Mouse (Mus musculus): ENCODE measurements around the gene Tex26. TPM values are rescaled to one million over a fixed set of nuclear protein-coding genes. Genes with fewer than 3 reads are reported as not detected.
A peak's percentile ranks its signal among the peaks of the same experiment; 100 is the strongest.

Tex26 gene
- polyA plus RNA-seq, 1 experiment from 2014 or later: 0.36 TPM

DNA sequence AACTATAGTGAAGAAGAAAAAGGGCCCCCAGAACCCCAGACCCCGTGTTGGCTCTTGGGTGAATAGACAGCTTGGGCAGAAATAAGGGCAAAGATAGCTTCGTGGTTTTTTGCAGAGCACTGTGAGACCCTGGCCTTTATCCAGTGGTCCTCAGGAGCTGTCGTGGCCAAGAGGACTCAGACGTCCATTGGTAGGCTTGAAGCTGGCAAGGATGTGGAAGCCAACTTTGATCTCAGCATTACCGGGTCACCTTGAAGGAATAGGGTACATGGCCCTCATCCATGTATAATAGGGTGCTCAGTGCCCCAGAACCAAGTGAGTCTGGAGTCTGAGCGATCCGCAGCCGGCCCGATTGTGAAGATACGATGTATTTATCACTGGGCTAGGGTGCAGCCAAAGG is 26.8 kb upstream of the Tex26 start:
- H3K9me3 ChIP-seq: no peaks in the 10 kb centered on the region
- 87% methylated on average over 10 of the region's 10 CpGs for WGBS
- H3K4me3 ChIP-seq (replicated peaks): peak overlapping the region; percentile 39
- no peaks in the 10 kb centered on the region for H3K36me3 ChIP-seq
- no peak overlapping the region for H3K27ac ChIP-seq
- no peak for ATAC-seq
- H3K4me1 ChIP-seq (replicated peaks): peaks cover 15% of the 10 kb centered on the region
- no peak overlapping the region for H3K9ac ChIP-seq
- peak overlapping the region; percentile 79; the same call in 1 of the 2 replicates for H3K4me2 ChIP-seq (replicated peaks)
- H3K27me3 ChIP-seq (replicated peaks): peaks cover 16% of the 10 kb centered on the region

DNA sequence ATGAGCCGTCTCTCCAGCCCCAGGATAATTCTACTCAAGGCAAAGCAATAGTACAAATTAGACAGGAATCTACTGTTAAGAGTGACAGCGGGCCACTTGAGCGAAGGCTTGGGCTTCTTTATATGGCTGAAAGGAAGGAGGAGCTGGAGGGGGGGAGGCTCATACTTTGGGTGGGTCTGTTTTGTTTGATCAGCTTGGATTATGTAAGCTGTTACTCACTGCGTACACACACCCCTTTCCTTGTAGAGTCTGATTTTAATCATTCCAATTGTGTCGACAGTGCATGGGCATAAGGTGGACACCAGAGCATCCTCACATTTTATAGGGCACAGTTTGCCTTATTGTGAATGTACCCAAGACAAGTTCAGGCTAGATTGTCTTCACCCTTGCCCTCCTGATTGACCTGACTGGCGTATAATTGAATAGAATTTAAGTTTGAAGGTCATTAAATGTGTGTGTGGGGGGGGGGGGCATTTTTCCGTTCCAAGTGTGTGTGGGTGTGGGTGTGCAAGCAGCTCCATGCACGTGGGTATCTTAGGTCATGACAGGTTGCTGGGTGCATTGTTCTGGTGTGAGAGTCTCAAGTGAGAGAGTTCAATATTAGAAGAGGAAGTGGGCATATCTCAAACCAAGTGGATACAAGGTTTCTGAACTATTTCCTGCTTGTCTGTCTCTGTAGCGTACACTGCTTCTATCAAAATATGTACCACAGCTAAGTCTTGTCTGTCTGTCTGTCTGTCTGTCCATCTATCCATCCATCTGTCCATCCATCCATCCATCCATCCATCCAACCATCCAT is 24.9 kb upstream of the Tex26 start:
- peaks cover 16% of the 10 kb centered on the region for H3K27me3 ChIP-seq (replicated peaks)
- H3K4me3 ChIP-seq (replicated peaks): no peak overlapping the region
- no peak for ATAC-seq
- no peak overlapping the region for H3K27ac ChIP-seq
- H3K36me3 ChIP-seq: no peaks in the 10 kb centered on the region
- 74% methylated on average over 9 of the region's 9 CpGs for WGBS
- peaks cover 15% of the 10 kb centered on the region for H3K4me1 ChIP-seq (replicated peaks)
- no peak overlapping the region for H3K4me2 ChIP-seq (replicated peaks)
- no peaks in the 10 kb centered on the region for H3K9me3 ChIP-seq
- H3K9ac ChIP-seq: no peak overlapping the region

- Histone ChIP-seq H3K9me3 (no peaks in the 10 kb centered on the region), H3K27ac (no peak overlapping the region), H3K27me3 (replicated peaks) (peaks cover 7% of the 10 kb centered on the region; the same call in 1 of the 2 replicates), H3K4me2 (replicated peaks) (no peak overlapping the region), H3K9ac (no peak overlapping the region), H3K4me1 (replicated peaks) (peaks cover under 1% of the 10 kb centered on the region; the same call in 1 of the 2 replicates), H3K4me3 (replicated peaks) (no peak overlapping the region), H3K36me3 (no peaks in the 10 kb centered on the region)
- WGBS: 96% methylated on average over 4 of the region's 4 CpGs
- no peak for ATAC-seq
Observed at GRCm38 (mm10) chr5:149417381-149417780, 22.1 kb upstream of the Tex26 start.

- Histone ChIP-seq H3K4me2 (replicated peaks) (no peak overlapping the region), H3K27ac (no peak overlapping the region), H3K4me1 (replicated peaks) (peaks cover 10% of the 10 kb centered on the region), H3K9ac (no peak overlapping the region), H3K36me3 (no peaks in the 10 kb centered on the region), H3K9me3 (no peaks in the 10 kb centered on the region), H3K4me3 (replicated peaks) (no peak overlapping the region), H3K27me3 (replicated peaks) (no peaks in the 10 kb centered on the region)
- no peak for ATAC-seq
- 87% methylated on average over 3 of the region's 3 CpGs for WGBS
Observed at GRCm38 (mm10) chr5:149426525-149426924, 12.9 kb upstream of the Tex26 start.

DNA sequence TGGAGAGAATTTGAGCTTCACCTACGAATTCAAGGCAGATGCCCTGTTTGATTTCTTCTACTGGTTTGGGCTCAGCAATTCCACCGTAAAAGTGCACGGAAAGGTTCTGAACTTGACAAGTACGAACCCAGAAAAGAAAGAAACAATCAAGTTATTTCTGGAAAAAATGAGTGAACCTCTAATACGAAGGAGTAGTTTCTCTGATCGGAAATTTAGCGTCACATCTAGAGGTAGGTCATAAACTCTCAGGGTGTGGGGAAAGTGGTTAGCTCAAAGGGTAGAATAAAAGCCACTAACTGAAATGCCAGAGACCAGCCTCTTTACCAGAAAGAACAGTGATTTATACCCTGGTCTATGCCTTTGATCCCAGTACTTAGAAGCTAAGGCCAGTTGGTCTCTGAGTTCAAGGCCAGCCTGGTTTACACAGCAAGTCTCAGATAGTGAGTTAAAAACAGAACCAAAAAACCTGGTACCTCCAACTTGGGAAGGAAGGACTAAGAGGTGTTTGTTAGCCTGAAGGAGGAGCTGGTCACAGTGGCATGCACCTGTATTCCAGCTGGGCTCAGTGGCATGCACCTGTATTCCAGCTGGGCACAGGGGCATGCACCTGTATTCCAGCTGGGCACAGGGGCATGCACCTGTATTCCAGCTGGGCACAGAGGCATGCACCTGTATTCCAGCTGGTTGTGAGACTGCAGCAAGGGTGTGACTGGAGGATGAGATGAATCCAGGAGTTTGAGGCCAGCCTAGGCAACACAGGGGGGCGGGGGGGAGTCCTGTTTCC is 12.0 kb upstream of the Tex26 start:
- H3K9ac ChIP-seq: no peak overlapping the region
- ATAC-seq: no peak
- 89% methylated on average over 8 of the region's 8 CpGs for WGBS
- H3K4me1 ChIP-seq (replicated peaks): peaks cover 10% of the 10 kb centered on the region
- no peaks in the 10 kb centered on the region for H3K9me3 ChIP-seq
- no peak overlapping the region for H3K27ac ChIP-seq
- no peaks in the 10 kb centered on the region for H3K36me3 ChIP-seq
- no peak overlapping the region for H3K4me2 ChIP-seq (replicated peaks)
- no peaks in the 10 kb centered on the region for H3K27me3 ChIP-seq (replicated peaks)
- no peak overlapping the region for H3K4me3 ChIP-seq (replicated peaks)

- peak; percentile 80 for ATAC-seq
- Histone ChIP-seq H3K4me3 (replicated peaks) (no peak overlapping the region), H3K4me1 (replicated peaks) (peaks cover 10% of the 10 kb centered on the region), H3K9me3 (no peaks in the 10 kb centered on the region), H3K27ac (peak overlapping the region; percentile 32; the same call in 1 of the 2 replicates), H3K9ac (no peak overlapping the region), H3K27me3 (replicated peaks) (no peaks in the 10 kb centered on the region), H3K4me2 (replicated peaks) (peak overlapping the region; percentile 18; the same call in 1 of the 2 replicates), H3K36me3 (no peaks in the 10 kb centered on the region)
- 18% methylated on average over 6 of the region's 6 CpGs for WGBS
Observed at GRCm38 (mm10) chr5:149428347-149428746, 11.1 kb upstream of the Tex26 start.

- 49% methylated on average over 2 of the region's 2 CpGs for WGBS
- no peak overlapping the region for H3K9ac ChIP-seq
Observed at GRCm38 (mm10) chr5:149428810-149429255, 10.6 kb upstream of the Tex26 start.

GRCm38 (mm10) chr5:149429541-149429940 is 9.9 kb upstream of the Tex26 start:
- H3K4me2 ChIP-seq (replicated peaks): no peak overlapping the region
- 65% methylated on average over 4 of the region's 4 CpGs for WGBS
- H3K4me1 ChIP-seq (replicated peaks): peaks cover 10% of the 10 kb centered on the region
- no peak for ATAC-seq
- no peak overlapping the region for H3K27ac ChIP-seq
- H3K9ac ChIP-seq: no peak overlapping the region
- H3K9me3 ChIP-seq: no peaks in the 10 kb centered on the region
- H3K4me3 ChIP-seq (replicated peaks): no peak overlapping the region
- H3K36me3 ChIP-seq: no peaks in the 10 kb centered on the region
- H3K27me3 ChIP-seq (replicated peaks): no peaks in the 10 kb centered on the region

More at GRCm38 (mm10) chr5:149428810-149429255, 10.6 kb upstream of the Tex26 start:
- Histone ChIP-seq H3K36me3 (no peaks in the 10 kb centered on the region), H3K9me3 (no peaks in the 10 kb centered on the region), H3K4me2 (replicated peaks) (no peak overlapping the region), H3K27me3 (replicated peaks) (no peaks in the 10 kb centered on the region), H3K27ac (peak overlapping the region; percentile 32; the same call in 1 of the 2 replicates), H3K4me1 (replicated peaks) (peaks cover 10% of the 10 kb centered on the region), H3K4me3 (replicated peaks) (no peak overlapping the region)
- ATAC-seq: peak; percentile 73

GRCm38 (mm10) chr5:149430943-149431342 is 8.5 kb upstream of the Tex26 start:
- no peaks in the 10 kb centered on the region for H3K36me3 ChIP-seq
- peaks cover 10% of the 10 kb centered on the region for H3K4me1 ChIP-seq (replicated peaks)
- no peak for ATAC-seq
- no peaks in the 10 kb centered on the region for H3K27me3 ChIP-seq (replicated peaks)
- no peak overlapping the region for H3K4me3 ChIP-seq (replicated peaks)
- no peaks in the 10 kb centered on the region for H3K9me3 ChIP-seq
- no peak overlapping the region for H3K4me2 ChIP-seq (replicated peaks)
- 86% methylated on average over 3 of the region's 3 CpGs for WGBS
- no peak overlapping the region for H3K27ac ChIP-seq
- no peak overlapping the region for H3K9ac ChIP-seq

- Histone ChIP-seq H3K36me3 (no peaks in the 10 kb centered on the region), H3K9me3 (no peaks in the 10 kb centered on the region), H3K27ac (peak overlapping the region; percentile 64; the same call in 1 of the 2 replicates), H3K9ac (no peak overlapping the region), H3K4me3 (replicated peaks) (no peak overlapping the region), H3K27me3 (replicated peaks) (no peaks in the 10 kb centered on the region), H3K4me1 (replicated peaks) (peaks cover 5% of the 10 kb centered on the region), H3K4me2 (replicated peaks) (0 out of 2 replicates have a peak overlapping the region, but pooled peaks have one; percentile 31)
- 55% methylated on average over 7 of the region's 7 CpGs for WGBS
- peak; percentile 57 for ATAC-seq
Observed at GRCm38 (mm10) chr5:149433618-149434017, 5.8 kb upstream of the Tex26 start.

DNA sequence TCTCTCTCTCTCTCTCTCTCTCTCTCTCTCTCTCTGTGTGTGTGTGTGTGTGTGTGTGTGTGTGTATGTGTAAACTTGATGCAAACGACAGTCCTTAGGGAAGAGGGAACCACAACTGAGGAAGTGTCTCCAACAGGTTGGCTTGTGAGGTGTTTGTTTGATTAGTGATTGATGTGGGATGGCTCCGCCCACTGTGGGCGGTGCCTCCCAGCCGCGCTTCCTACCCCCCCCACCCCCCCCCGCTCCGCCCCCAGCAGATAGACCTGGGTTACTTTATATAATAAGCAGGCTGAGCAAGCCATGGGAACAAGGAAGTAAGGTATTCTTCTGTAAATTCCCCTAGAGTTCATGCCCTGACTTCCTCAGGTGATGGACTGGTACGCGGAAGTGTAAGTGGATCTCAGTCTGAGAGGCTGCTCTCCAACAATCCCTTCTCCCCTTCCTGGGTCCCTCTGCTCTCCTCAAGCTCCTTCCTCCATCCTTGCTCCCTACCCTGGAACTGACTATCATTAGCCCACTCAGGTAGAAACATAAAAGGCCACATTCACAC is 5.2 kb upstream of the Tex26 start:
- Histone ChIP-seq H3K4me1 (replicated peaks) (peaks cover 2% of the 10 kb centered on the region; the same call in 1 of the 2 replicates), H3K4me2 (replicated peaks) (peak overlapping the region; percentile 6; the same call in 1 of the 2 replicates), H3K27ac (no peak overlapping the region), H3K27me3 (replicated peaks) (no peaks in the 10 kb centered on the region), H3K9ac (no peak overlapping the region), H3K36me3 (no peaks in the 10 kb centered on the region), H3K4me3 (replicated peaks) (no peak overlapping the region), H3K9me3 (no peaks in the 10 kb centered on the region)
- 9% methylated on average over 7 of the region's 9 CpGs for WGBS
- peak; percentile 89 for ATAC-seq

DNA sequence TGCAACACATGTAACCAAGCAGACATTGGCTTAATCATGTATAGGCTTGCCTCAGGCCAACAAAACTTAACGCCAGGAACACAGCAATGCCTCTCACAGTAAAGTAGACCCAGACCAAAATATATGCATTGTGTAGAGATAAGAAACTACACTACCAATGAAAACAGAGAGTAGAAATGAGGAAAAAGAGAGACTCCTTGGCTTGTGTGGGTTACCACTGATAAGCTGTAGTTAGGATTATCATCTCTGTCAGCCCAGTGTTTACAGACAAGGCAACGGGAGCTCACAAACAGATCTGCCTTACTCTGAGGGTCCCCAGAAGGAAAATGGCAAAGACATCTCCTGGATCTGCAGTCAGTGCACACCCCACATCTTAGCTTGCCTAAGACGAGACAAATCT is 2.9 kb upstream of the Tex26 start:
- WGBS: 60% methylated on average over 3 of the region's 3 CpGs
- H3K4me2 ChIP-seq (replicated peaks): no peak overlapping the region
- H3K9ac ChIP-seq: no peak overlapping the region
- no peaks in the 10 kb centered on the region for H3K27me3 ChIP-seq (replicated peaks)
- no peak overlapping the region for H3K4me3 ChIP-seq (replicated peaks)
- no peak for ATAC-seq
- no peak overlapping the region for H3K27ac ChIP-seq
- no peaks in the 10 kb centered on the region for H3K9me3 ChIP-seq
- H3K36me3 ChIP-seq: no peaks in the 10 kb centered on the region
- peaks cover 14% of the 10 kb centered on the region for H3K4me1 ChIP-seq (replicated peaks)

Measured in intestine, embryonic 15.5 days (tissue).